Mouse (Mus musculus): ENCODE data around the gene Il20rb.

DNA sequence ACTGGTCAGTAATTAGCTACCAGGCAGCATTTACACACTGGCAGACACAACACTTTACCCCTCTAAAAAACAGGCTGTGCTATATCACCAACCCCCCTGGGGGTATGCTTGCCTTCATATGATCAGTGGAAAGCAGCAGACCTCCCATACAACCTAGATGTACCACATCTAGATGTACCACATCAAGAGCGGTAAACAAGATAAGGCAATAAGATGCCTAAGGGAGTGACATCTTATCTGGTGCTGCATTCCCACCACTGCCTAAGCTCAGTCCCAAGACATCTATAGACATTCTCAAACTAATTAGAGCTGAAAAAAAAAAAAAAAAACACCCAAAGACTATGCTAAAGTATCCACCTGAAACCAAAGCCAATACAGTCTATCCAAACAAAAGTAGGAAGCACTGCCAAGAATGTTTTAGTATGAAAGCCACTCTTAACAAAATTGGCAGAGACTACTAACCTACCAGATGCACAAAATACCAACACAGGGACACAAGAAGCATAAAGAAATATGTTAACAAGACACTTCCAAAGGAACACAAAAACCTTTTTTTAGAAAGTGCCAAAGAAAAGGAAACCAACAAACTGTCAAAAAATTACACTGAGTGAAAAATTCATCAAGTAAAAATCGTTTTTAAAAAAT is 49.2 kb upstream of the Il20rb start:
- no peak for TF ChIP-seq CTCF (IDR thresholded peaks at IDR 0.05; ENCODE audit: low read depth, low read length)
- no peak for TF ChIP-seq POLR2A (IDR thresholded peaks at IDR 0.05; ENCODE audit: extremely low read depth, insufficient read depth, low read length)
